Mouse (Mus musculus): Measurements from ENCODE around the gene Grm4.
"Not testable (repeated sequence)": the region's sequence is repeated elsewhere in the genome, so short reads cannot be mapped to it uniquely, and the experiment has no call there.

Gene Grm4

GRCm38 (mm10) chr17:27409006-27409405 is 112.2 kb downstream of the Grm4 start:
- in situ Hi-C loops (cut with MboI; ENCODE audit: low sequenced_read_pairs) = no loop called here

DNA sequence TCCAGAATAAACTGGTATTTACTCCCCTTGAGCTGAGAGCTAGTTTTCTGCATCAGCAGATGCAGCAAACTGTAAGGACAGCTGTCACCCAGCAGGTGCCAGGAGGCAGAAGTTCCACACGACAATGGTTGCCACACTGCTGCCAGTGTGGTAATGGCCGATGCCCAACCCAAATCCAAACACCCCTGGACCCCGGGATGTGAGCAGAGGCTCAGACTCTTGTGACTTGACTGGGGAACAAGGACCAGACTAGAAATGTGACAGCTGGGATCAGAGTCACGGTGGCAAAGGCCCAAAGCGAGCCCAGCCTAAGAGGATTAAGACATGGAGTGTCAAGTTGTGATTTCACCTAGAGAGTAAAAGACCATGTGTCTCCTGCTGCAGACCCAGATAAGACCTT is 112.7 kb downstream of the Grm4 start:
- in situ Hi-C loops (cut with MboI; ENCODE audit: low sequenced_read_pairs) = no loop called here

- in situ Hi-C loops (cut with MboI; ENCODE audit: low sequenced_read_pairs) = no loop called here
Measured at GRCm38 (mm10) chr17:27406956-27407355, 114.2 kb downstream of the Grm4 start.

DNA sequence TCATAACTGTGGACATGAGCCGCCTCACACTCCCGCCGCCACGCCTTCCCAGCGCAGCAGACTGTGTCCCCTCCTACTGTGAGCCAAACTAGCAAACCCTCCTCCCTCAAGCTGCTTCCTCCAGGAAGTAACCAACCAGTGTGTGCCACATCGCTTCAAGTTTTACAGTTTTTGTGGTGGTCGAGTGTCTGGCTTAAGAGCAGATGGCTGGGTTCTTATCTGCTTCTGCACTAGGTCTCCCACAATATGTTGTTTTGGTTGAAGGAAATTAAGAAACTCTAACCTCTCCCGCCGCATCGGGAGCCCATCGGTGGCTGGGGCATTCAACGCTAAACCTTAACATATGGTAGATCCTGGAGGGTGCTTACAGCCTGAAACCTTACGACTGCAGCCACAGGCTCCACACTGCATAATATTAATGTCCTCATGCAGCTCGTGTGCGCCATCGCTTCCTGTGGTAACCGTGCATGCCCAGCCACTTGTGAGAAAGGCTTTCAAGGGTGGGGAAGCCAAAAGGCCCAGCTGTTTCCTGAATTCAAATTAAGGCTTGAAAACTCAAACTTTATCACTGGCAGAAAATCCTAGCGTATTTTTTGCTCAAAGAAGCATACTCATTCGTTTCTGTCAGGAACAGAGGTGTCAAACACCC is 115.7 kb downstream of the Grm4 start:
- in situ Hi-C loops (cut with MboI; ENCODE audit: low sequenced_read_pairs) = no loop called here

GRCm38 (mm10) chr17:27401200-27401599 is 120.0 kb downstream of the Grm4 start:
- in situ Hi-C loops (cut with MboI; ENCODE audit: low sequenced_read_pairs) = no loop called here

DNA sequence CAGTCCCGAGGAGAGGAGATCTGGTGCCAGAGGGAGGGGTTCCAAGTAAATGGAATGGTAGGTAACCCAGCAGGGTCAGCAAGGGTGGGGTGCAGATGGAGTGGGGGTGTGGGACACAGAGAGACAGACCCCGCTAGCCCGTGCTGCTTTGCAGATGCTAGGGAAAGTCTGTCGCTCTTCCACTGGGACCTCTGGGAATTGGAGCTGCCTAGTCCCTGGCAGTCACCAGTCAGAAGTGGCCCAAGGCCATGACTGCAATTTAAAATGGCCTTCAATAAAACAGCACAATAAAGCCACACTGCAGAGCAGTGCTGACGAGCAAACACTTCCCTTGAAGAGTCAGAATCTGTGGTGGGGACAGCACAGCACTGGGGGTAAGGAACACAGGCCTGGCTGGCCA is 127.3 kb downstream of the Grm4 start:
- in situ Hi-C loops (cut with MboI; ENCODE audit: low sequenced_read_pairs) = no loop called here

DNA sequence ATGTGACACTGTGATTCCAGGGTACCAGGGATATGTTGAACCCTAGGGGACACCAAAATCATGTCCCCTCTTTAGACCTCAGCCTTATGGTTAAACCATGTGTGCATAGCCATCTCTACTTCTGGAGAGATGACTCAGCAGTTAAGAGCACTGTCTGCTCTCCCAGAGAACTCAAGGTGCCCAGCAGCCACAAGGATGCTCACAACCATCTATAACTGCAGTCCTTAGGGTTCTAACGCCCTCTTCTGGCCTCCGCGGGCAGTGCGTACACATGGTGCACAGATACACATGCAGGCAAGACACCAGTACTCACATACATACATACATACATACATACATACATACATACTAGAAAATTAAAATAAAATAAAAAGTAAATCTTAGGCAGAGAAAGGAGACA is 127.8 kb downstream of the Grm4 start:
- in situ Hi-C loops (cut with MboI; ENCODE audit: low sequenced_read_pairs) = no loop called here

- in situ Hi-C loops (cut with MboI; ENCODE audit: low sequenced_read_pairs) = no loop called here
Measured at GRCm38 (mm10) chr17:27392918-27393317, 128.3 kb downstream of the Grm4 start.

- in situ Hi-C loops (cut with MboI; ENCODE audit: low sequenced_read_pairs) = no loop called here
Measured at GRCm38 (mm10) chr17:27390019-27390418, 131.2 kb downstream of the Grm4 start.

GRCm38 (mm10) chr17:27389221-27390000 is 131.8 kb downstream of the Grm4 start:
- in situ Hi-C loops (cut with MboI; ENCODE audit: low sequenced_read_pairs) = no loop called here

- in situ Hi-C loops (cut with MboI; ENCODE audit: low sequenced_read_pairs) = no loop called here
Measured at GRCm38 (mm10) chr17:27386438-27386837, 134.8 kb downstream of the Grm4 start.

- in situ Hi-C loops (cut with MboI; ENCODE audit: low sequenced_read_pairs) = no loop called here
Measured at GRCm38 (mm10) chr17:27385513-27386261, 135.5 kb downstream of the Grm4 start.

- in situ Hi-C loops (cut with MboI; ENCODE audit: low sequenced_read_pairs) = no loop called here
Measured at GRCm38 (mm10) chr17:27382916-27383315, 138.3 kb downstream of the Grm4 start.

- in situ Hi-C loops (cut with MboI; ENCODE audit: low sequenced_read_pairs) = not testable (repeated sequence)
Measured at GRCm38 (mm10) chr17:27380911-27381459, 140.2 kb downstream of the Grm4 start.

DNA sequence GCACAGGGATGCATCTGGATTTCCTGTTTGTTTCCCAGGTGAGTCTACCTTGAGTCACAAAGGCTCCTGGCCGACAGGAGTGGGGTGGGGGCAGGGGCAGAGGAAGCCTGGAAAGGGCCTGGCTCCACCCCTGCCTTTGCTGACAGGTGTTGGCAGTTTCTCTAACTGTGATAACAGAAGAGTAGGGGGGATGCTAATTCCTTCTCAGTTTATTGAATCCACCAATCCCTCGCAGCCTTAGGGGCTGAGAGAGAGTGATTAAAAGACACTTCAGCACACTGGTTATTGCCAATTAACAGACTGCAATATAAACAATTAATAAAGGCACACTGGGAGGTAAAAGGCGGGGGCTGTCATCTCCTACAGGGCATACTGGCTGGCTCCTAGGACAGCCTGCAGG is 142.2 kb downstream of the Grm4 start:
- in situ Hi-C loops (cut with MboI; ENCODE audit: low sequenced_read_pairs) = no loop called here

GRCm38 (mm10) chr17:27377151-27377550 is 144.1 kb downstream of the Grm4 start:
- in situ Hi-C loops (cut with MboI; ENCODE audit: low sequenced_read_pairs) = no loop called here

DNA sequence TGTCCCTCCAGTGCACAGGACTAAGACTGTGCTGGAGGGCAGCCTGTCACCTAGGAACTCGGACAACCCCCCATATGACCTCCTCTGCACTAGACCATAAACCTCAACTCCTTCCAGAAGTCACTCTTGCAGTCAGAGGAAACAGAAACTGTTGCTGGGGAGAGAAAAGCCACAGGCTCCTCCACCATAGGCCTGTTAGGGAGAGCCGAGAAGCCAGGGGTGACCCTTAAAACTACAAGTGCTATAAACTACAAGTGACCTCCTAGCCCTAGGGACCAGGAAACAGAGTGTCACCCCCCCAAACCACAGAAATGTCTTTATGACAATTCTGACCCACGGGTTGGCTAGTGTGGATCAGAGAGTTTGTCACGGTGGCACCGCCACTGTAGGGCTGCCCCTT is 145.7 kb downstream of the Grm4 start:
- in situ Hi-C loops (cut with MboI; ENCODE audit: low sequenced_read_pairs) = no loop called here

Measured in CH12F3 (cell line).